Mouse (Mus musculus) lung, adult 2 months (tissue): ENCODE measurements around the gene Cdc20.

Source experiments
- CTCF ChIP-seq: fragments of 200-500 bp; IDR thresholded peaks from 2 replicates; pipeline ENCODE4 v1.5.1; 2011; ENCODE audit warnings: mild to moderate bottlenecking, low read length, control low read depth; ENCODE audit not compliant: insufficient read depth
- POLR2A ChIP-seq: fragments of 200-500 bp; IDR thresholded peaks from 2 replicates; pipeline ENCODE4 v1.6.1; 2011; ENCODE audit warnings: low read depth, mild to moderate bottlenecking, control low read depth, low read length, borderline replicate concordance; ENCODE audit errors: extremely low read depth

DNA sequence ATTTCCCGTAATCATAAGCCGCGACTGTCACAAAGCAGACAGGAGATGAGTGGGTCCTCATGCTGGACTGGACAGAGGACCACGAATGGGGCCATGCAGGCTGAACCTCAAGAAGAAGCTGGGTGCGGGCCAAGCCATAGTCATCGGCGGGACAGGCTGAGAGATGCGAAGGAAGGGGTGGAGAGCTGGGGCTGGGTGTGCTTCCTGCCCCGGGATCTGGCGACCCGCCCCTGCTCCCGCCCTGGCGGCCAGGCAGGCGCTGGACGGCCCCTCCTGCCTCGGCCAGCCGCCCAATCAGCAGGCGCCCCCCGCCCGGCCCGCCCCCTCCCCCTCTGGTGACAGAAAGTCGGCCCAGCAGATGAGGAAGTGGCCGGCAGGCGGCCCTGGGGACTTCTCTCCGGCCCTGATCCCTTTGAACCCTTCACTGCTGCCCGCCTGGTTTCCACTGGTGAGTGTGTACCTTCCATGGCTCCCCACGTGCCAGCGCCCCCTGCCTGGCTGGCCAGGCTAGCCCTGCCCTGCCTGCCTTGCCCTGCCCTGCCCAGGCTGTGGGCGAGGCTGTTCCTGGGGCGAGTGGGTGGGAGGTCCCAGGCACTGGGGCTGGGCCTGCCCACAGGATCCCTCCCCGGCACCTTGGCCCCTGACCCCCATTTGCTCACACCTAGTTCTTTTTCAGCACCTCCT is 9.2 kb downstream of the Cdc20 start, which contains the start of gene Elovl1:
- peak; percentile 78; the same call in 1 of the 2 replicates for TF ChIP-seq POLR2A
- TF ChIP-seq CTCF: peak; percentile 29; the same call in 1 of the 2 replicates
